Mouse (Mus musculus) thymus, postnatal 25 days (tissue): Measurements from ENCODE around the gene Slc43a3.
"Not testable (repeated sequence)": the region's sequence is repeated elsewhere in the genome, so short reads cannot be mapped to it uniquely, and the experiment has no call there.

ENCODE experiments used
- DNase-seq: peaks from one replicate; pipeline ENCODE4 v3.0.0; 2022

Slc43a3 gene

GRCm38 (mm10) chr2:84936474-84937429 lies at the start of gene Slc43a3:
Gene Slc43a3 (plus strand): TSS chr2:84936579.
- peak; percentile 71 for DNase-seq

GRCm38 (mm10) chr2:84886821-84887281 lies 49.5 kb upstream of the Slc43a3 start:
- no peak for DNase-seq

- DNase-seq, result peak; percentile 23
Observed at GRCm38 (mm10) chr2:84887411-84888271, 48.7 kb upstream of the Slc43a3 start.

- DNase-seq, result peak; percentile 81
Observed at GRCm38 (mm10) chr2:84888657-84889315, 47.6 kb upstream of the Slc43a3 start.

- DNase-seq, result no peak
Observed at GRCm38 (mm10) chr2:84889316-84890044, 46.9 kb upstream of the Slc43a3 start.

- peak; percentile 75 for DNase-seq
Observed at GRCm38 (mm10) chr2:84890045-84890340, 46.4 kb upstream of the Slc43a3 start.

GRCm38 (mm10) chr2:84893359-84893758 lies 43.0 kb upstream of the Slc43a3 start:
- DNase-seq, result no peak

GRCm38 (mm10) chr2:84895495-84896198 lies 40.7 kb upstream of the Slc43a3 start:
- no peak for DNase-seq

- not testable (repeated sequence) for DNase-seq
Observed at GRCm38 (mm10) chr2:84896686-84897085, 39.7 kb upstream of the Slc43a3 start.

- no peak for DNase-seq
Observed at GRCm38 (mm10) chr2:84912722-84913121, 23.7 kb upstream of the Slc43a3 start.

GRCm38 (mm10) chr2:84913881-84914280 lies 22.5 kb upstream of the Slc43a3 start:
- no peak for DNase-seq

- DNase-seq, result no peak
Observed at GRCm38 (mm10) chr2:84915330-84915729, 21.0 kb upstream of the Slc43a3 start.

- no peak for DNase-seq
Observed at GRCm38 (mm10) chr2:84916548-84917320, 19.6 kb upstream of the Slc43a3 start.

GRCm38 (mm10) chr2:84918188-84918587 lies 18.2 kb upstream of the Slc43a3 start:
- no peak for DNase-seq

GRCm38 (mm10) chr2:84919601-84920108 lies 16.7 kb upstream of the Slc43a3 start:
- DNase-seq, result no peak

- no peak for DNase-seq
Observed at GRCm38 (mm10) chr2:84930186-84930585, 6.2 kb upstream of the Slc43a3 start.

GRCm38 (mm10) chr2:84933992-84934648 lies 2.3 kb upstream of the Slc43a3 start:
- no peak for DNase-seq

- DNase-seq, result no peak
Observed at GRCm38 (mm10) chr2:84934649-84935007, 1.8 kb upstream of the Slc43a3 start.

- DNase-seq, result no peak
Observed at GRCm38 (mm10) chr2:84935065-84935464, 1.3 kb upstream of the Slc43a3 start.

GRCm38 (mm10) chr2:84937491-84938150 lies 1.2 kb downstream of the Slc43a3 start:
- no peak for DNase-seq
